ENCODE assay signal across 14 mouse cellular contexts in genomic region chr12:71898231-71898630, GRCm38 (mm10).
A peak's percentile ranks its signal among the peaks of the same experiment; 100 is the strongest.
DNase-seq lines count a peak whose midpoint lies in the region; ATAC-seq lines count a peak whose summit lies in the region.
"Had no signal": no experiment of that assay in that cellular context is flagged by ENCODE, and none has a peak within 500 bp of the region (broad histone marks: within the 10 kb centered on the region; RNA-seq: fewer than 3 reads in every experiment).

No protein-coding gene starts in this region.

- peak; percentile 64 for ATAC-seq in intestine, embryonic 16.5 days

- 68% methylated on average over 5 of the region's 5 CpGs for WGBS in intestine, embryonic 16.5 days

- H3K36me3 ChIP-seq in intestine, embryonic 16.5 days (ENCODE audit: control insufficient read depth, insufficient read depth, low read length): no peaks in the 10 kb centered on the region

- H3K4me1 ChIP-seq in intestine, embryonic 16.5 days (ENCODE audit: control insufficient read depth, insufficient read depth, low read length): 0 out of 2 replicates have a peak, but pooled peaks cover 6% of the 10 kb centered on the region

- no peak overlapping the region for H3K27ac ChIP-seq in intestine, embryonic 16.5 days (ENCODE audit: low read length)
- H3K27ac ChIP-seq: hindbrain, embryonic 10.5 days; liver, embryonic 13.5 days had no signal

- no peak overlapping the region for H3K4me2 ChIP-seq in intestine, embryonic 16.5 days (ENCODE audit: low read depth, low read length)
- H3K4me2 ChIP-seq: liver, embryonic 13.5 days had no signal

- peak; percentile 56 for DNase-seq in layer of hippocampus, adult 11-12 months (ENCODE audit: low spot score)
- no peak for DNase-seq in layer of hippocampus, adult 9-10 months (ENCODE audit: low spot score)
- DNase-seq in NIH3T3 (ENCODE audit: low read depth): peak; percentile 65
- DNase-seq in adrenal gland, postnatal 25 days: peak; percentile 44
- no peak for DNase-seq in yolk sac, embryonic 10.5 days (ENCODE audit: low spot score)
- no peak for DNase-seq in cerebellum, adult 8-10 months
- DNase-seq in embryo, embryonic 10.5 days (ENCODE audit: low spot score): no peak
- DNase-seq: heart, adult 18-20 months; kidney, adult 2 months; liver, embryonic 13.5 days; lung, postnatal 4 days; thymus, adult 18-20 months had no signal

- no peak overlapping the region for H3K4me3 ChIP-seq in intestine, embryonic 16.5 days (ENCODE audit: low read length)
- H3K4me3 ChIP-seq: hindbrain, embryonic 10.5 days; liver, embryonic 13.5 days had no signal

- no peaks in the 10 kb centered on the region for H3K27me3 ChIP-seq in intestine, embryonic 16.5 days (replicated peaks; ENCODE audit: control insufficient read depth, insufficient read depth, low read length)
- H3K27me3 ChIP-seq: liver, embryonic 13.5 days had no signal

- H3K9ac ChIP-seq in intestine, embryonic 16.5 days (ENCODE audit: low read depth, low read length): no peak overlapping the region
- H3K9ac ChIP-seq: liver, embryonic 13.5 days had no signal

- H3K9me3 ChIP-seq in intestine, embryonic 16.5 days (ENCODE audit: control insufficient read depth, low read length): no peaks in the 10 kb centered on the region
- H3K9me3 ChIP-seq: hindbrain, embryonic 10.5 days; liver, embryonic 13.5 days had no signal

Comparison
In these comparisons a context has a peak if more than half of its experiments do, and no peak if none do; other contexts are left out.
1. DNase-seq: peak in layer of hippocampus, adult 11-12 months (single experiment), NIH3T3 (single experiment) and adrenal gland, postnatal 25 days (single experiment); none in layer of hippocampus, adult 9-10 months (single experiment), yolk sac, embryonic 10.5 days (single experiment), cerebellum, adult 8-10 months (single experiment) and embryo, embryonic 10.5 days (single experiment).